Mouse (Mus musculus) spleen, adult 2 months (tissue): Measurements from ENCODE around the gene Gm9821.

ENCODE experiments used
- CTCF ChIP-seq: fragments of 200-500 bp; IDR thresholded peaks from 2 replicates; pipeline ENCODE4 v1.5.1; 2011; ENCODE audit warnings: mild to moderate bottlenecking, inconsistent platforms; ENCODE audit not compliant: insufficient read depth, insufficient read length, insufficient replicate concordance; ENCODE audit errors: extremely low read depth
- POLR2A ChIP-seq: fragments of 200-500 bp; IDR thresholded peaks from 2 replicates; pipeline ENCODE4 v1.6.1; 2011; ENCODE audit warnings: low read depth, low read length, inconsistent platforms

GRCm38 (mm10) chr2:91978547-91978946 lies 33.0 kb downstream of the Gm9821 start:
- TF ChIP-seq POLR2A = no peak
- TF ChIP-seq CTCF = no peak
